Mouse (Mus musculus) neural tube, embryonic 13.5 days (tissue): ENCODE measurements around the gene Akr1d1. TPM values are rescaled to one million over a fixed set of nuclear protein-coding genes. Genes with fewer than 3 reads are reported as not detected.

Experiments
- ATAC-seq: fragments of 200-750 bp; cut with Nextera tagmentation; 2 replicates; pipeline ENCODE4 v1.8.0; 2017; ENCODE audit warnings: low read depth, mild to moderate bottlenecking, moderate TSS enrichment, moderate library complexity
- H3K27ac ChIP-seq: fragments of 300-500 bp; sonication (generic); replicated peaks from 2 replicates; pipeline ENCODE4 v1.5.1; 2015; ENCODE audit warnings: moderate library complexity, mild to moderate bottlenecking, inconsistent platforms
- H3K27me3 ChIP-seq: fragments of 300-500 bp; sonication (generic); 2 replicates; pipeline ENCODE4 v1.6.1; 2015; ENCODE audit warnings: mild to moderate bottlenecking, inconsistent platforms
- H3K36me3 ChIP-seq: fragments of 300-500 bp; sonication (generic); 2 replicates; pipeline ENCODE4 v1.6.1; 2015; ENCODE audit warnings: mild to moderate bottlenecking, inconsistent platforms
- H3K4me1 ChIP-seq: fragments of 300-500 bp; sonication (generic); replicated peaks from 2 replicates; pipeline ENCODE4 v1.6.1; 2015; ENCODE audit warnings: inconsistent platforms
- H3K4me2 ChIP-seq: fragments of 300-500 bp; sonication (generic); 2 replicates; pipeline ENCODE4 v1.6.1; 2015; ENCODE audit warnings: inconsistent platforms, mild to moderate bottlenecking, moderate library complexity
- H3K4me3 ChIP-seq: fragments of 300-500 bp; sonication (generic); 2 replicates; pipeline ENCODE4 v1.5.1; 2015; ENCODE audit warnings: mild to moderate bottlenecking, inconsistent platforms
- H3K9ac ChIP-seq: fragments of 300-500 bp; sonication (generic); 2 replicates; pipeline ENCODE4 v1.6.1; 2015; ENCODE audit warnings: moderate library complexity, mild to moderate bottlenecking, inconsistent platforms
- H3K9me3 ChIP-seq: fragments of 300-500 bp; sonication (generic); 2 replicates; pipeline ENCODE4 v1.6.1; 2016; ENCODE audit warnings: inconsistent platforms
- WGBS: fragments of 180-500 bp; shearing (Covaris S2); methylation state at CpG from one replicate; pipeline ENCODE4 v1.1.7; 2015; 5-methylcytosine and 5-hydroxymethylcytosine counted together
- polyA plus RNA-seq: library from polyadenylated mRNA; unstranded; fragments of >200 nt; fragmentation: Nextera tagmentation; extraction: Ambion mirVana; gene quantifications from 2 replicates; pipeline ENCODE4 v1.2.1, GENCODE M21; 2015

The Akr1d1 gene
- polyA plus RNA-seq, 1 experiment from 2014 or later = not detected

GRCm38 (mm10) chr6:37571939-37572338 lies 42.0 kb downstream of the Akr1d1 start:
- H3K4me2 ChIP-seq = no peak overlapping the region
- 13% methylated on average over 1 of the region's 1 CpGs for WGBS
- no peaks in the 10 kb centered on the region for H3K27me3 ChIP-seq

GRCm38 (mm10) chr6:37572935-37573334 lies 43.0 kb downstream of the Akr1d1 start:
- Histone ChIP-seq H3K9ac (no peak overlapping the region), H3K4me3 (no peak overlapping the region), H3K9me3 (no peaks in the 10 kb centered on the region), H3K4me2 (no peak overlapping the region), H3K4me1 (no peaks in the 10 kb centered on the region), H3K27ac (no peak overlapping the region), H3K36me3 (no peaks in the 10 kb centered on the region), H3K27me3 (no peaks in the 10 kb centered on the region)
- ATAC-seq = no peak
- WGBS = 16% methylated on average over 2 of the region's 2 CpGs

More at GRCm38 (mm10) chr6:37571939-37572338, 42.0 kb downstream of the Akr1d1 start:
- Histone ChIP-seq H3K4me3 (no peak overlapping the region), H3K9me3 (no peaks in the 10 kb centered on the region), H3K4me1 (no peaks in the 10 kb centered on the region), H3K9ac (no peak overlapping the region), H3K27ac (no peak overlapping the region), H3K36me3 (no peaks in the 10 kb centered on the region)
- no peak for ATAC-seq

- no peak overlapping the region for H3K4me2 ChIP-seq
- WGBS = 78% methylated on average over 5 of the region's 5 CpGs
These were observed 50.5 kb downstream of the Akr1d1 start for GRCm38 (mm10) chr6:37580476-37580875.

DNA sequence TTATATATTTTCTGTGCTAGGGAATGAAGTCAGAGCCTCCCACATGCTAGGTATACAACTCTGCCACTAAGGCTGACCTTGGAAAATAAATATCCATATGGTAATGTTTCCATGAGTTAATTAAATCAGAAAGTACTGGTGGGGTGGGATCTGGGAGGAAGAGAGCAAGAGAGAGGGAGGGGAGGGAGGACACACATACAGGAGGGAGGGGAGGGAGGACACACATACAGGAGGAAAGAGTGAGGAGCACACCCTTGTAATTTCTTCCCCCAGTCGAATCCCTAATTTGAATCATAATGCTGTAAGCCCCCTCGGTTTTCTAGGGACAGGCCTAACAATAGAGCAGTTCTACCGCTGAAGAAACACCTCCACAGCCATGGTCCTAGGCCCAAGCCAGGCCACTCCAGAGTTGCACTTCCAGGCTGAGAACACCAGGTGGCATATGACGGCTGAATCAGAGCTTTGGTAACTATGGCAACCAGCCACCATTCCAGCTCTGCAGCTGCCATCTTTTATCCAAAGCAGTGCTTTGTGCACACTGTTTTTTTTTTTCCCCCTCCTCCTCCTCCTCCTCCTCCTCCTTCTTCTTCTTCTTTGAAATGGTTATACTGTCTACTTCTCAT lies 59.5 kb downstream of the Akr1d1 start:
- WGBS = 6% methylated on average over 4 of the region's 4 CpGs
- H3K4me2 ChIP-seq = no peak overlapping the region

More at GRCm38 (mm10) chr6:37580476-37580875, 50.5 kb downstream of the Akr1d1 start:
- Histone ChIP-seq H3K4me1 (0 out of 2 replicates have a peak, but pooled peaks cover 4% of the 10 kb centered on the region), H3K36me3 (no peaks in the 10 kb centered on the region), H3K27ac (no peak overlapping the region), H3K4me3 (no peak overlapping the region), H3K9me3 (no peaks in the 10 kb centered on the region), H3K9ac (no peak overlapping the region), H3K27me3 (no peaks in the 10 kb centered on the region)
- ATAC-seq = no peak

GRCm38 (mm10) chr6:37590800-37591199 lies 60.8 kb downstream of the Akr1d1 start:
- no peak overlapping the region for H3K27ac ChIP-seq
- no peaks in the 10 kb centered on the region for H3K9me3 ChIP-seq
- no peaks in the 10 kb centered on the region for H3K27me3 ChIP-seq
- ATAC-seq = no peak
- H3K4me2 ChIP-seq = no peak overlapping the region
- no peaks in the 10 kb centered on the region for H3K36me3 ChIP-seq
- H3K4me3 ChIP-seq = no peak overlapping the region
- WGBS = 83% methylated on average over 6 of the region's 6 CpGs
- H3K9ac ChIP-seq = no peak overlapping the region
- peaks cover 32% of the 10 kb centered on the region for H3K4me1 ChIP-seq

More for the DNA sequence above, 59.5 kb downstream of the Akr1d1 start:
- peaks cover 32% of the 10 kb centered on the region for H3K4me1 ChIP-seq
- no peaks in the 10 kb centered on the region for H3K9me3 ChIP-seq
- H3K9ac ChIP-seq = no peak overlapping the region
- no peak overlapping the region for H3K4me3 ChIP-seq
- H3K36me3 ChIP-seq = no peaks in the 10 kb centered on the region
- H3K27me3 ChIP-seq = no peaks in the 10 kb centered on the region
- H3K27ac ChIP-seq = peak overlapping the region; percentile 83
- ATAC-seq = peak; percentile 88

DNA sequence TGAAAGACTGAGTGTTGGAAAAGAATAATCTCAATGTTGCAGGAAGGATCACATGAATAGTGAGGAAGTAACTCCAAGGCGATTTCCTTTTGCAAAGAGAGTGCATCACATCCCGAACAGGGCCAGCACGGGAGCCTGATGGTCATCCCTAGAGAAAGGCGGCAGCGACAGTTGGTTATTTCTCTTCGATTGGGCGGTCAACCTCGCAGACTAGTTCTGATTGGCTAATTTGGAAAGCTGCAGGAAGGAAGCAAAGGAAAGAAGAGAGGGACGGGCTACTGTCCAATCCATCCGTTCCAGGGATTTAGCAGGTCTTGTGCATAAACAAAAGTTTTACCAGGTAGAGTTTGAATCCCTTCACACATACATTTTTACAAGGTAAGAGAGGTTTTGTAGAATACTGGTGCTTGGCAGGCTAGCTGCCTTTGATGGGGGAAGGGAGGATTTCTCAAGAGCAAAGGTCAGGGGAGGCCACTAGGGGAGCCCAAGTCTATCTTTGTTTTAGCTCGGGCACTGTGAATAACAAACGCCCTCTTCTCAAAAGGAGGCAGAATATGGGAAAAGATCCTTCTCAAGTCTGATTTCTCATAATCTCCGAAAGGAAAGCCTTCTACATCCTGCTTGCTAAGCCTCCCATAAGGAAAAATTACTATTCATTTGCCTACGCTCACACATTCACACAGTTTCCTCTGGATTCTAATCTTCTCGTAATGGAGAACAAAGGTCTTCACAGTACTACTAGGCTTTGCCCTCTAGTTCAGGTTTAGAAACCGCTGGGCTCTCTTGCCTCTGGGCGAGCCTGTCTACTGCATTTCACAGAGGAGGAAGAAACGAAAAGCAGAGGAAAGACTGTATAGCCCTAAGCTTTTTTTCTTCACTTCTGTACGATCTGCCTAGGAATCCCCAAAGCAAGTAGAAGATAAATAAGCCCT lies 62.4 kb downstream of the Akr1d1 start:
- peak; percentile 57; the same call in 1 of the 2 replicates for ATAC-seq
- Histone ChIP-seq H3K27me3 (no peaks in the 10 kb centered on the region), H3K4me3 (peak overlapping the region; percentile 10; the same call in 1 of the 2 replicates), H3K27ac (peak overlapping the region; percentile 83), H3K9me3 (no peaks in the 10 kb centered on the region), H3K4me1 (peaks cover 32% of the 10 kb centered on the region), H3K4me2 (peak overlapping the region; percentile 38), H3K36me3 (no peaks in the 10 kb centered on the region), H3K9ac (peak overlapping the region; percentile 22; the same call in 1 of the 2 replicates)
- whole genome bisulfite sequencing = 39% methylated on average over 19 of the region's 19 CpGs

DNA sequence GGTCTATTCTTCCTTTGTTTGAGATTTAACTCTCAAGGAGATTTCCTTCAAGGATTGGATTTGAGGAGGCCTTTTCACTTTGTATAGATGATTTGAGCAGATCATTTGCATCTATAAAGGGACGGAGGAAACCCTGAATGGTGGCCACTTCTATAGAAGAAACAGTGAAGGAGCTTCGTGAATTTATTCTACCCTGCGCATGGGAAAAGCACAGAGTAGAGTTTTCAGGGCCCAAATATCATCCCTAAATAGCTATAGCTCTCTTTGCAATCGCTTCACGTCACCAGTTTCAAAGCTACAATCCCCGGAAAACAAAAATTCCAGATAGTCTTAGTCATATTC lies 63.0 kb downstream of the Akr1d1 start:
- H3K27me3 ChIP-seq = no peaks in the 10 kb centered on the region
- no peak for ATAC-seq
- WGBS = 27% methylated on average over 6 of the region's 6 CpGs
- no peaks in the 10 kb centered on the region for H3K9me3 ChIP-seq
- H3K4me1 ChIP-seq = peaks cover 32% of the 10 kb centered on the region
- H3K9ac ChIP-seq = peak overlapping the region; percentile 5; the same call in 1 of the 2 replicates
- H3K4me2 ChIP-seq = peak overlapping the region; percentile 38
- peak overlapping the region; percentile 83 for H3K27ac ChIP-seq
- H3K4me3 ChIP-seq = no peak overlapping the region
- H3K36me3 ChIP-seq = no peaks in the 10 kb centered on the region

DNA sequence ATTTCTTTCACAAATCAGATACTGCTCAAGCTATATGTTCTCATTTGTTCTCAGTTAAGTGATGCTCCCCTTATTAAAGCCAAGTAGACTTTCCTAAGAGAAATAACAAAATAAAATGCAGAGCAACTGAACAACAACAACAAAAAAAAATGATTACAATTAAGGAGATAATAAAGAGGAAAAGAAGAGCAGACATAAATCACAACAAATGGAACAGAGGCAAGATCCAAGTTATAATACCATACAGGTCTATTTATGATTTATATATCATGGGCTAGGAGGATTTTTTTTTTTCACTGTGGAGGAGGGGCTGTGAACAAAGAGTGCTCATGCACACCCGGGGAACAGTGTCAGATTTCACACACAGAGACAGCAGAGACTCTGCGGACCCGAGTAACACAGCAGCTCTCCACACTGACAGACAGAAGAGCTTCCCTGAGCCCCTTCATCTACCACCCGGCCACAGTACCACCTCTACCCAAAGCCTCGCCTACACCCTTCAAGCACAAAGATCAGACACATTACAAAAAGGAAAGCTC lies 63.6 kb downstream of the Akr1d1 start:
- Histone ChIP-seq H3K4me1 (peaks cover 32% of the 10 kb centered on the region), H3K4me2 (no peak overlapping the region), H3K9ac (0 out of 2 replicates have a peak overlapping the region, but pooled peaks have one; percentile 47), H3K27ac (peak overlapping the region; percentile 83), H3K27me3 (no peaks in the 10 kb centered on the region), H3K36me3 (no peaks in the 10 kb centered on the region), H3K4me3 (no peak overlapping the region), H3K9me3 (no peaks in the 10 kb centered on the region)
- ATAC-seq = no peak
- WGBS = 14% methylated on average over 5 of the region's 5 CpGs

GRCm38 (mm10) chr6:37597088-37597487 lies 67.1 kb downstream of the Akr1d1 start:
- Histone ChIP-seq H3K27me3 (no peaks in the 10 kb centered on the region), H3K4me1 (peaks cover 20% of the 10 kb centered on the region), H3K27ac (no peak overlapping the region), H3K4me3 (no peak overlapping the region), H3K9ac (no peak overlapping the region), H3K4me2 (no peak overlapping the region), H3K36me3 (no peaks in the 10 kb centered on the region), H3K9me3 (no peaks in the 10 kb centered on the region)
- WGBS = 89% methylated on average over 2 of the region's 2 CpGs
- ATAC-seq = no peak

GRCm38 (mm10) chr6:37598033-37598432 lies 68.1 kb downstream of the Akr1d1 start:
- H3K4me2 ChIP-seq = no peak overlapping the region
- no peaks in the 10 kb centered on the region for H3K36me3 ChIP-seq
- H3K27ac ChIP-seq = no peak overlapping the region
- H3K9ac ChIP-seq = no peak overlapping the region
- no peaks in the 10 kb centered on the region for H3K27me3 ChIP-seq
- no peak overlapping the region for H3K4me3 ChIP-seq
- H3K9me3 ChIP-seq = no peaks in the 10 kb centered on the region
- ATAC-seq = no peak
- H3K4me1 ChIP-seq = peaks cover 11% of the 10 kb centered on the region

- Histone ChIP-seq H3K27ac (no peak overlapping the region), H3K36me3 (no peaks in the 10 kb centered on the region), H3K27me3 (no peaks in the 10 kb centered on the region), H3K4me1 (no peaks in the 10 kb centered on the region), H3K9ac (no peak overlapping the region), H3K9me3 (no peaks in the 10 kb centered on the region), H3K4me3 (no peak overlapping the region), H3K4me2 (no peak overlapping the region)
- ATAC-seq = no peak
- 85% methylated on average over 7 of the region's 7 CpGs for WGBS
These were observed 71.1 kb downstream of the Akr1d1 start for GRCm38 (mm10) chr6:37600976-37601498.
